Mouse (Mus musculus) embryonic facial prominence, embryonic 15.5 days (tissue): ENCODE data around the gene Cirbp. TPM values are rescaled to one million over a fixed set of nuclear protein-coding genes. Genes with fewer than 3 reads are reported as not detected.
"Not testable (repeated sequence)": the region's sequence is repeated elsewhere in the genome, so short reads cannot be mapped to it uniquely, and the experiment has no call there.

Experiments used
- ATAC-seq: fragments of 200-750 bp; cut with Nextera tagmentation; 2 replicates; pipeline ENCODE4 v1.8.0; 2017; ENCODE audit warnings: low read depth, moderate TSS enrichment; ENCODE audit not compliant: insufficient number of reproducible peaks, low FRiP score, low TSS enrichment
- H3K27ac ChIP-seq: fragments of 300-500 bp; sonication (generic); replicated peaks from 2 replicates; pipeline ENCODE4 v1.5.1; 2015; ENCODE audit warnings: mild to moderate bottlenecking, inconsistent platforms
- H3K27me3 ChIP-seq: fragments of 300-500 bp; sonication (generic); 2 replicates; pipeline ENCODE4 v1.6.1; 2015; ENCODE audit warnings: inconsistent platforms
- H3K36me3 ChIP-seq: fragments of 300-500 bp; sonication (generic); 2 replicates; pipeline ENCODE4 v1.6.1; 2015; ENCODE audit warnings: mild to moderate bottlenecking, inconsistent platforms
- H3K4me1 ChIP-seq: fragments of 300-500 bp; sonication (generic); 2 replicates; pipeline ENCODE4 v1.6.1; 2015; ENCODE audit warnings: inconsistent platforms
- H3K4me2 ChIP-seq: fragments of 300-500 bp; sonication (generic); replicated peaks from 2 replicates; pipeline ENCODE4 v1.6.1; 2015; ENCODE audit warnings: mild to moderate bottlenecking, inconsistent platforms
- H3K4me3 ChIP-seq: fragments of 300-500 bp; sonication (generic); replicated peaks from 2 replicates; pipeline ENCODE4 v1.5.1; 2015; ENCODE audit warnings: mild to moderate bottlenecking, inconsistent platforms
- H3K9ac ChIP-seq: fragments of 300-500 bp; sonication (generic); 2 replicates; pipeline ENCODE4 v1.6.1; 2015; ENCODE audit warnings: inconsistent platforms
- H3K9me3 ChIP-seq: fragments of 300-500 bp; sonication (generic); replicated peaks from 2 replicates; pipeline ENCODE4 v1.6.1; 2016; ENCODE audit warnings: inconsistent platforms
- WGBS: fragments of 180-500 bp; shearing (Covaris S2); methylation state at CpG from one replicate; pipeline ENCODE4 v1.1.7; 2015; 5-methylcytosine and 5-hydroxymethylcytosine counted together
- polyA plus RNA-seq: library from polyadenylated mRNA; unstranded; fragments of >200 nt; fragmentation: Nextera tagmentation; extraction: Ambion mirVana; gene quantifications from 2 replicates; pipeline ENCODE4 v1.2.1, GENCODE M21; 2015

The Cirbp gene
- polyA plus RNA-seq, 1 experiment from 2014 or later = 116 TPM

- Histone ChIP-seq H3K27ac (no peak overlapping the region), H3K36me3 (no peaks in the 10 kb centered on the region), H3K4me3 (no peak overlapping the region), H3K4me1 (peaks cover 9% of the 10 kb centered on the region), H3K9me3 (no peaks in the 10 kb centered on the region), H3K4me2 (no peak overlapping the region), H3K9ac (no peak overlapping the region), H3K27me3 (no peaks in the 10 kb centered on the region)
- 61% methylated on average over 4 of the region's 4 CpGs for WGBS
- no peak for ATAC-seq
Measured at GRCm38 (mm10) chr10:80208248-80208647, 42.5 kb downstream of the Cirbp start.

GRCm38 (mm10) chr10:80208841-80209371 lies 43.1 kb downstream of the Cirbp start:
- H3K4me2 ChIP-seq = peak overlapping the region; percentile 27; the same call in 1 of the 2 replicates
- no peaks in the 10 kb centered on the region for H3K36me3 ChIP-seq
- H3K4me1 ChIP-seq = peaks cover 7% of the 10 kb centered on the region
- H3K4me3 ChIP-seq = peak overlapping the region; percentile 12; the same call in 1 of the 2 replicates
- 10% methylated on average over 24 of the region's 24 CpGs for WGBS
- H3K27me3 ChIP-seq = no peaks in the 10 kb centered on the region
- H3K9ac ChIP-seq = no peak overlapping the region
- H3K9me3 ChIP-seq = no peaks in the 10 kb centered on the region
- no peak overlapping the region for H3K27ac ChIP-seq
- ATAC-seq = no peak

GRCm38 (mm10) chr10:80211547-80212103 lies 45.8 kb downstream of the Cirbp start:
- not testable (repeated sequence) for ATAC-seq, H3K27me3 ChIP-seq, H3K9me3 ChIP-seq, H3K4me3 ChIP-seq, H3K9ac ChIP-seq, H3K27ac ChIP-seq, H3K4me2 ChIP-seq, H3K36me3 ChIP-seq
- H3K4me1 ChIP-seq = peaks cover 22% of the 10 kb centered on the region
- 73% methylated on average over 7 of the region's 7 CpGs for WGBS

GRCm38 (mm10) chr10:80215048-80215772 lies 49.4 kb downstream of the Cirbp start:
- no peak for ATAC-seq
- WGBS = 23% methylated on average over 16 of the region's 16 CpGs
- H3K36me3 ChIP-seq = no peaks in the 10 kb centered on the region
- H3K4me2 ChIP-seq = no peak overlapping the region
- no peaks in the 10 kb centered on the region for H3K9me3 ChIP-seq
- peaks cover 16% of the 10 kb centered on the region for H3K4me1 ChIP-seq
- H3K27me3 ChIP-seq = no peaks in the 10 kb centered on the region
- peak overlapping the region; percentile 40 for H3K27ac ChIP-seq
- no peak overlapping the region for H3K9ac ChIP-seq
- H3K4me3 ChIP-seq = no peak overlapping the region

GRCm38 (mm10) chr10:80220676-80221075 lies 54.9 kb downstream of the Cirbp start:
- no peak overlapping the region for H3K4me2 ChIP-seq
- no peaks in the 10 kb centered on the region for H3K9me3 ChIP-seq
- no peaks in the 10 kb centered on the region for H3K36me3 ChIP-seq
- H3K27ac ChIP-seq = no peak overlapping the region
- WGBS = 46% methylated on average over 8 of the region's 9 CpGs
- peaks cover 9% of the 10 kb centered on the region for H3K4me1 ChIP-seq
- ATAC-seq = no peak
- H3K4me3 ChIP-seq = no peak overlapping the region
- H3K27me3 ChIP-seq = no peaks in the 10 kb centered on the region
- H3K9ac ChIP-seq = no peak overlapping the region

Other genes with a start within 250 kb of the Cirbp start
- gene Kiss1r, start 249.0 kb upstream of the Cirbp start, polyA plus RNA-seq = 1.1 and 1.4 TPM in 2 replicates
- gene R3hdm4, start 244.8 kb upstream of the Cirbp start, polyA plus RNA-seq = 179 and 181 TPM in 2 replicates
- gene Arid3a, start 238.9 kb upstream of the Cirbp start, polyA plus RNA-seq = 6.6 and 7.0 TPM in 2 replicates
- gene Wdr18, start 205.8 kb upstream of the Cirbp start, polyA plus RNA-seq = 84.7 and 90.6 TPM in 2 replicates
- 0.63 and 0.77 TPM in 2 replicates for gene Grin3b, start 195.3 kb upstream of the Cirbp start, polyA plus RNA-seq
- 23.9 and 29.3 TPM in 2 replicates for gene Tmem259, start 181.7 kb upstream of the Cirbp start, polyA plus RNA-seq
- 288 and 296 TPM in 2 replicates for gene Cnn2, start 177.4 kb upstream of the Cirbp start, polyA plus RNA-seq
- 3.7 and 4.0 TPM in 2 replicates for gene Abca7, start 169.5 kb upstream of the Cirbp start, polyA plus RNA-seq
- gene Arhgap45, start 149.3 kb upstream of the Cirbp start, polyA plus RNA-seq = 5.1 and 6.2 TPM in 2 replicates
- 218 and 221 TPM in 2 replicates for gene Polr2e, start 126.2 kb upstream of the Cirbp start, polyA plus RNA-seq
- 503 and 528 TPM in 2 replicates for gene Gpx4, start 118.8 kb upstream of the Cirbp start, polyA plus RNA-seq
- 19.4 and 19.8 TPM in 2 replicates for gene Sbno2, start 60.4 kb upstream of the Cirbp start, polyA plus RNA-seq
- 21.3 and 27.3 TPM in 2 replicates for gene Stk11, start 50.2 kb upstream of the Cirbp start, polyA plus RNA-seq
- gene Atp5d, start 27.4 kb upstream of the Cirbp start, polyA plus RNA-seq = 516 and 519 TPM in 2 replicates
- 9.3 and 10.9 TPM in 2 replicates for gene Cbarp, start 25.1 kb upstream of the Cirbp start, polyA plus RNA-seq
- 18.3 and 20.4 TPM in 2 replicates for gene Midn, start 17.7 kb upstream of the Cirbp start, polyA plus RNA-seq
- 12.0 and 13.6 TPM in 2 replicates for gene 1600002K03Rik, start 7.0 kb downstream of the Cirbp start, polyA plus RNA-seq
- 30.9 and 31.8 TPM in 2 replicates for gene Efna2, start 13.5 kb downstream of the Cirbp start, polyA plus RNA-seq
- gene Mum1, start 60.4 kb downstream of the Cirbp start, polyA plus RNA-seq = 75.2 and 77.0 TPM in 2 replicates
- gene Ndufs7, start 83.1 kb downstream of the Cirbp start, polyA plus RNA-seq = 317 and 339 TPM in 2 replicates
- gene Gamt, start 95.0 kb downstream of the Cirbp start, polyA plus RNA-seq = 72.3 and 88.0 TPM in 2 replicates
- 61.2 and 64.6 TPM in 2 replicates for gene Dazap1, start 95.5 kb downstream of the Cirbp start, polyA plus RNA-seq
- gene Rps15, start 126.5 kb downstream of the Cirbp start, polyA plus RNA-seq = 969 and 997 TPM in 2 replicates
- gene Apc2, start 130.0 kb downstream of the Cirbp start, polyA plus RNA-seq = 3.4 and 5.4 TPM in 2 replicates
- 50.8 and 52.7 TPM in 2 replicates for gene 2310011J03Rik, start 154.6 kb downstream of the Cirbp start, polyA plus RNA-seq
- 4.2 and 5.2 TPM in 2 replicates for gene Pcsk4, start 163.5 kb downstream of the Cirbp start, polyA plus RNA-seq
- 10.7 and 13.7 TPM in 2 replicates for gene Reep6, start 164.0 kb downstream of the Cirbp start, polyA plus RNA-seq
- 11.5 and 11.6 TPM in 2 replicates for gene Adamtsl5, start 182.4 kb downstream of the Cirbp start, polyA plus RNA-seq
- gene Plk5, start 190.5 kb downstream of the Cirbp start, polyA plus RNA-seq = 2.0 and 2.2 TPM in 2 replicates
- 7.2 and 8.4 TPM in 2 replicates for gene Mex3d, start 221.7 kb downstream of the Cirbp start, polyA plus RNA-seq
- 247 and 250 TPM in 2 replicates for gene Mbd3, start 233.6 kb downstream of the Cirbp start, polyA plus RNA-seq
- 659 and 673 TPM in 2 replicates for gene Uqcr11, start 240.8 kb downstream of the Cirbp start, polyA plus RNA-seq